ENCODE assay signal across 10 mouse cellular contexts in the genomic region with DNA sequence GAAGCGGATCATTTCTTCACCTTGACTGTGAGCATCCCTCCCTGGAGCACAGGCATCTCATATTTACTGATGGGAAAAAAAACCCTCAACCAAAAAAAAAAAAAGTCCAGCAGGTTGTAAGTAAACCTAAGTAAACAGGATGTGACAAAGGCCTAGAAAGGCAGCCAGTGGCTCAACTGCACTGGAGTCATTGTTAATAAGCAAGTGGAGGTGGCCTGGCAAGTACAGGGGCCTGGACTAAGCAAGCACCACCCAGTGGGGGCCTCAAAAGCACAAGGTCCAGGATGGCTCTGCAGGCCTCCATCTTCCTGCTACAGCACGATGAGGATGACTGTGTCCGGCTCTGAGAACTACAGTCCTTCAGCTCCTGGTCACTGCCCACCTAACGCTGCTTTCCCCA.
DNase-seq lines count a peak whose midpoint lies in the region; ATAC-seq and TF ChIP-seq lines count a peak whose summit lies in the region.
"Had no signal": no experiment of that assay in that cellular context is flagged by ENCODE, and none has a peak within 500 bp of the region (broad histone marks: within the 10 kb centered on the region; RNA-seq: fewer than 3 reads in every experiment).

No protein-coding gene starts in this region.

- peak overlapping the region; percentile 64 for H3K27ac ChIP-seq in kidney, embryonic 16.5 days (ENCODE audit: low read length)
- H3K27ac ChIP-seq in cortical plate, adult 2 months (ENCODE audit: insufficient read depth, low read length) = peak overlapping the region; percentile 70
- peak overlapping the region; percentile 89 for H3K27ac ChIP-seq in hindbrain, embryonic 13.5 days
- H3K27ac ChIP-seq in neural tube, embryonic 14.5 days (ENCODE audit: low read depth, low read length) = peak overlapping the region; percentile 63

- H3K27me3 ChIP-seq in kidney, embryonic 16.5 days (ENCODE audit: insufficient read depth, low read length) = no peaks in the 10 kb centered on the region
- H3K27me3 ChIP-seq in hindbrain, embryonic 13.5 days = no peaks in the 10 kb centered on the region
- no peaks in the 10 kb centered on the region for H3K27me3 ChIP-seq in neural tube, embryonic 14.5 days (ENCODE audit: control insufficient read depth, insufficient read depth, low read length)

- DNase-seq in kidney, adult 8-10 months = no peak
- DNase-seq in adrenal gland, postnatal 4 days (ENCODE audit: low spot score in 2 of 2) = no peak
- no peak for DNase-seq in frontal cortex, postnatal 14 days (ENCODE audit: low spot score in 2 of 2)
- DNase-seq: cerebellum, adult 11 months; lung, postnatal 4 days; spleen, adult 18-20 months had no signal

- no peak overlapping the region for H3K4me3 ChIP-seq in kidney, embryonic 16.5 days (ENCODE audit: low read length)
- H3K4me3 ChIP-seq in cortical plate, adult 2 months (ENCODE audit: insufficient read depth, low read length) = no peak overlapping the region
- H3K4me3 ChIP-seq in hindbrain, embryonic 13.5 days = no peak overlapping the region
- H3K4me3 ChIP-seq in neural tube, embryonic 14.5 days (ENCODE audit: low read depth, low read length) = no peak overlapping the region

- H3K36me3 ChIP-seq in kidney, embryonic 16.5 days (ENCODE audit: insufficient read depth, low read length) = no peaks in the 10 kb centered on the region
- peaks cover 2% of the 10 kb centered on the region; the same call in 1 of the 2 replicates for H3K36me3 ChIP-seq in hindbrain, embryonic 13.5 days
- H3K36me3 ChIP-seq in neural tube, embryonic 14.5 days (ENCODE audit: control insufficient read depth, insufficient read depth, low read length) = no peaks in the 10 kb centered on the region

- WGBS in kidney, embryonic 16.5 days = 74% methylated on average over 4 of the region's 4 CpGs
- WGBS in hindbrain, embryonic 13.5 days = 50% methylated on average over 4 of the region's 4 CpGs
- WGBS in neural tube, embryonic 14.5 days = 52% methylated on average over 4 of the region's 4 CpGs

- H3K4me2 ChIP-seq in kidney, embryonic 16.5 days (replicated peaks; ENCODE audit: low read depth, low read length) = no peak overlapping the region
- H3K4me2 ChIP-seq in hindbrain, embryonic 13.5 days = no peak overlapping the region
- H3K4me2 ChIP-seq in neural tube, embryonic 14.5 days (ENCODE audit: low read depth, low read length) = no peak overlapping the region

- ATAC-seq in kidney, embryonic 16.5 days (ENCODE audit: low FRiP score, low TSS enrichment) = no peak
- ATAC-seq in hindbrain, embryonic 13.5 days (ENCODE audit: low FRiP score) = no peak
- ATAC-seq in neural tube, embryonic 14.5 days (ENCODE audit: low read depth) = no peak

- peak overlapping the region; percentile 56 for H3K9ac ChIP-seq in kidney, embryonic 16.5 days (replicated peaks; ENCODE audit: low read length)
- peak overlapping the region; percentile 1; the same call in 1 of the 2 replicates for H3K9ac ChIP-seq in hindbrain, embryonic 13.5 days
- H3K9ac ChIP-seq in neural tube, embryonic 14.5 days (replicated peaks; ENCODE audit: low read depth, low read length) = no peak overlapping the region

- H3K4me1 ChIP-seq in kidney, embryonic 16.5 days (ENCODE audit: insufficient read depth, low read length) = peaks cover 66% of the 10 kb centered on the region
- no peaks in the 10 kb centered on the region; the same call in 1 of the 2 replicates for H3K4me1 ChIP-seq in cortical plate, adult 2 months (ENCODE audit: control insufficient read depth, insufficient read depth, low read length)
- H3K4me1 ChIP-seq in hindbrain, embryonic 13.5 days (replicated peaks) = peaks cover 75% of the 10 kb centered on the region
- H3K4me1 ChIP-seq in neural tube, embryonic 14.5 days (ENCODE audit: control insufficient read depth, insufficient read depth, low read length) = peaks cover 23% of the 10 kb centered on the region; the same call in 1 of the 2 replicates

- TF ChIP-seq CTCF in cortical plate, adult 2 months (IDR thresholded peaks at IDR 0.05; ENCODE audit: extremely low read depth, insufficient read depth, low read length) = no peak

- no peaks in the 10 kb centered on the region for H3K9me3 ChIP-seq in kidney, embryonic 16.5 days (ENCODE audit: low read length)
- H3K9me3 ChIP-seq in hindbrain, embryonic 13.5 days = no peaks in the 10 kb centered on the region
- H3K9me3 ChIP-seq in neural tube, embryonic 14.5 days (ENCODE audit: control insufficient read depth, low read length) = no peaks in the 10 kb centered on the region

- no peak for TF ChIP-seq POLR2A in cortical plate, adult 2 months (IDR thresholded peaks at IDR 0.05; ENCODE audit: extremely low read depth, insufficient read depth, low read length)
